8 mouse cellular contexts compared by ENCODE assay signal in genomic region chr2:32289578-32289977, GRCm38 (mm10). TPM values are rescaled to one million over a fixed set of nuclear protein-coding genes. Genes with fewer than 3 reads are reported as not detected.
A peak's percentile ranks its signal among the peaks of the same experiment; 100 is the strongest.
DNase-seq lines count a peak whose midpoint lies in the region; ATAC-seq lines count a peak whose summit lies in the region.

No protein-coding gene starts in this region.

- peaks cover 22% of the 10 kb centered on the region for H3K4me1 ChIP-seq in hindbrain, embryonic 14.5 days (replicated peaks; ENCODE audit: control insufficient read depth, insufficient read depth, low read length)
- H3K4me1 ChIP-seq in midbrain, embryonic 11.5 days (ENCODE audit: control insufficient read depth, insufficient read depth, low read length), result peaks cover 13% of the 10 kb centered on the region; the same call in 1 of the 2 replicates

- peak overlapping the region; percentile 84 for H3K4me3 ChIP-seq in hindbrain, embryonic 14.5 days (replicated peaks; ENCODE audit: low read length)
- H3K4me3 ChIP-seq in midbrain, embryonic 11.5 days (ENCODE audit: low read depth, low read length), result no peak overlapping the region; the same call in 1 of the 2 replicates

- intact Hi-C loops in left cerebral cortex, postnatal 4 days (cut with DNase I), result no loop called here

- H3K36me3 ChIP-seq in hindbrain, embryonic 14.5 days (replicated peaks; ENCODE audit: control insufficient read depth, insufficient read depth), result peaks cover 41% of the 10 kb centered on the region
- no peaks in the 10 kb centered on the region; the same call in 1 of the 2 replicates for H3K36me3 ChIP-seq in midbrain, embryonic 11.5 days (ENCODE audit: control insufficient read depth, insufficient read depth, low read length)

- peak overlapping the region; percentile 94; the same call in 1 of the 2 replicates for H3K4me2 ChIP-seq in hindbrain, embryonic 14.5 days (replicated peaks)
- no peak overlapping the region; the same call in 1 of the 2 replicates for H3K4me2 ChIP-seq in midbrain, embryonic 11.5 days

- DNase-seq in CD4-positive, CD25-positive, alpha-beta regulatory T cell, adult 2 months (ENCODE audit: low read depth, low spot score), result peak; percentile 86
- peak; percentile 50 for DNase-seq in thymus, postnatal 14 days
- DNase-seq in thymus, adult 18-20 months, result no peak
- peak; percentile 54 for DNase-seq in hindbrain, embryonic 14.5 days (ENCODE audit: low spot score)
- DNase-seq in midbrain, embryonic 11.5 days (ENCODE audit: low spot score, missing footprints), result peak; percentile 89
- DNase-seq in left cerebral cortex, postnatal 4 days, result no peak
- DNase-seq in gastrocnemius, adult 8-10 months (ENCODE audit: low spot score in 2 of 2), result no peak

- no peak for ATAC-seq in CD4-positive, CD25-positive, alpha-beta regulatory T cell, adult 4 months
- no peak for ATAC-seq in hindbrain, embryonic 14.5 days (ENCODE audit: low FRiP score)
- ATAC-seq in midbrain, embryonic 11.5 days (ENCODE audit: low FRiP score), result no peak

- no peak overlapping the region for H3K27ac ChIP-seq in hindbrain, embryonic 14.5 days
- H3K27ac ChIP-seq in midbrain, embryonic 11.5 days (ENCODE audit: low read depth, low read length), result no peak overlapping the region

- no peaks in the 10 kb centered on the region for H3K9me3 ChIP-seq in hindbrain, embryonic 14.5 days (ENCODE audit: control insufficient read depth, low read length)
- no peaks in the 10 kb centered on the region for H3K9me3 ChIP-seq in midbrain, embryonic 11.5 days (ENCODE audit: control insufficient read depth, low read length)

- H3K9ac ChIP-seq in hindbrain, embryonic 14.5 days, result no peak overlapping the region
- H3K9ac ChIP-seq in midbrain, embryonic 11.5 days (ENCODE audit: low read length), result no peak overlapping the region

- no peaks in the 10 kb centered on the region for H3K27me3 ChIP-seq in hindbrain, embryonic 14.5 days (ENCODE audit: control insufficient read depth, insufficient read depth, low read length)
- H3K27me3 ChIP-seq in midbrain, embryonic 11.5 days (ENCODE audit: control insufficient read depth, insufficient read depth, low read length), result no peaks in the 10 kb centered on the region

RNA-seq across cellular contexts. Expression of gene Swi5, which starts 1.7 kb away (rescaled TPM):
- polyA plus RNA-seq in CD4-positive, CD25-positive, alpha-beta regulatory T cell, adult 4 months (2017; shearing (Covaris generic)), result 100 to 1,000 TPM; 162 to 183 TPM
- 192 and 221 TPM in 2 replicates for polyA plus RNA-seq in hindbrain, embryonic 14.5 days (2014; fragmentation: Nextera tagmentation; extraction: Ambion mirVana)
- polyA plus RNA-seq in midbrain, embryonic 11.5 days (2014; fragmentation: Nextera tagmentation; extraction: Ambion mirVana), result 382 and 417 TPM in 2 replicates
- 100 to 1,000 TPM; 228 to 230 TPM for total RNA-seq in left cerebral cortex, postnatal 4 days (2021)
- 100 to 1,000 TPM; 137 to 150 (median 140) TPM for total RNA-seq in gastrocnemius, adult 8-10 months (2022)

RNA-seq across cellular contexts. Expression of gene Golga2, which starts 2.4 kb away (rescaled TPM):
- polyA plus RNA-seq in CD4-positive, CD25-positive, alpha-beta regulatory T cell, adult 4 months (2017; shearing (Covaris generic)), result 10 to 100 TPM; 18.1 to 21.3 TPM
- polyA plus RNA-seq in hindbrain, embryonic 14.5 days (2014; fragmentation: Nextera tagmentation; extraction: Ambion mirVana), result 26.4 and 29.6 TPM in 2 replicates
- polyA plus RNA-seq in midbrain, embryonic 11.5 days (2014; fragmentation: Nextera tagmentation; extraction: Ambion mirVana), result 14.6 and 16.7 TPM in 2 replicates
- total RNA-seq in left cerebral cortex, postnatal 4 days (2021), result 10 to 100 TPM; 75.6 to 81.7 TPM
- 10 to 100 TPM; 50.1 to 62.3 (median 53.8) TPM for total RNA-seq in gastrocnemius, adult 8-10 months (2022)

RNA-seq across cellular contexts. Expression of gene Uck1, which starts 29.6 kb away (rescaled TPM):
- 10 to 100 TPM; 33.3 to 42.0 TPM for polyA plus RNA-seq in CD4-positive, CD25-positive, alpha-beta regulatory T cell, adult 4 months (2017; shearing (Covaris generic))
- polyA plus RNA-seq in hindbrain, embryonic 14.5 days (2014; fragmentation: Nextera tagmentation; extraction: Ambion mirVana), result 76.0 and 86.5 TPM in 2 replicates
- polyA plus RNA-seq in midbrain, embryonic 11.5 days (2014; fragmentation: Nextera tagmentation; extraction: Ambion mirVana), result 70.9 and 73.2 TPM in 2 replicates
- 10 to 100 TPM; 61.8 to 62.5 TPM for total RNA-seq in left cerebral cortex, postnatal 4 days (2021)
- 10 to 100 TPM; 10.1 to 10.9 (median 10.7) TPM for total RNA-seq in gastrocnemius, adult 8-10 months (2022)

RNA-seq across cellular contexts. Expression of gene Pomt1, which starts 53.2 kb away (rescaled TPM):
- polyA plus RNA-seq in CD4-positive, CD25-positive, alpha-beta regulatory T cell, adult 4 months (2017; shearing (Covaris generic)), result 1 to 10 TPM; 6.5 to 7.9 TPM
- polyA plus RNA-seq in hindbrain, embryonic 14.5 days (2014; fragmentation: Nextera tagmentation; extraction: Ambion mirVana), result 26.5 and 30.8 TPM in 2 replicates
- polyA plus RNA-seq in midbrain, embryonic 11.5 days (2014; fragmentation: Nextera tagmentation; extraction: Ambion mirVana), result 16.4 and 22.0 TPM in 2 replicates
- 10 to 100 TPM; 36.5 to 37.1 TPM for total RNA-seq in left cerebral cortex, postnatal 4 days (2021)
- total RNA-seq in gastrocnemius, adult 8-10 months (2022), result 10 to 100 TPM in 3 of 4 experiments, 1 to 10 TPM in 1; 10.0 to 12.5 (median 11.9) TPM

Comparison
In these comparisons a context has a peak if more than half of its experiments do, and no peak if none do; other contexts are left out.
1. DNase-seq: peak in CD4-positive, CD25-positive, alpha-beta regulatory T cell, adult 2 months (single experiment), thymus, postnatal 14 days (single experiment), hindbrain, embryonic 14.5 days (single experiment) and midbrain, embryonic 11.5 days (single experiment); none in thymus, adult 18-20 months (0 of 2), left cerebral cortex, postnatal 4 days (single experiment) and gastrocnemius, adult 8-10 months (0 of 2).